Mouse (Mus musculus) thymus, adult 2 months (tissue): ENCODE results near the gene Fbxl15.

Experiments
- CTCF ChIP-seq: fragments of 200-500 bp; IDR thresholded peaks from 2 replicates; pipeline ENCODE4 v1.5.1; 2012; ENCODE audit warnings: mild to moderate bottlenecking, control low read depth, low read length, moderate library complexity, borderline replicate concordance; ENCODE audit not compliant: control insufficient read depth, poor library complexity, insufficient read depth; ENCODE audit errors: extremely low read depth
- POLR2A ChIP-seq: fragments of 200-500 bp; IDR thresholded peaks from 2 replicates; pipeline ENCODE4 v1.6.1; 2012; ENCODE audit warnings: mild to moderate bottlenecking, low read length, control low read depth, moderate library complexity; ENCODE audit not compliant: control insufficient read depth, poor library complexity, insufficient read depth; ENCODE audit errors: extremely low read depth

DNA sequence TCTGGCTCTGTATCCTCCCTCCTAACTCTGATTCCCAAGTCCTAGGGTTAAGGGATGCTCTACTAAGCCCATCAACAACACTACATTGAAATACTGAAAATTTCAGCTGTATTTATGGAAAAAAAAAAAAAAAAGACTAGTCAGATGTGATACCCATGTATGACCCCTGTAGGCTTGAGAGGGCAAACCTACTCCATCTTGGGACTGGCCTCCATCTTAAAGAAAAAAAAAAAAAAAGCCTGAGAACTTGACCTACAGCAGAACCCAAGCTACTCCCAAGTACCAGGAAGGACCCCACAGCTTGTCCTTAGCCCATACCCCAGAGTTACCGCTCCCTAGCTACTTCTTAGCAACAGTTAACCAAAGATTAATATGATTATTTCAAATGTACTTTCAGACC lies 19.2 kb downstream of the Fbxl15 start:
- TF ChIP-seq CTCF (no peak), POLR2A (no peak)
